Mouse (Mus musculus) c-Kit-negative CD71-positive TER-119-positive erythroid progenitor cells, embryonic 14.5 days (primary cell): ENCODE measurements around the gene Tmem59.

Experiments
- DNase-seq: peaks from one replicate; pipeline ENCODE4 v3.0.0-alpha.2; 2013; ENCODE audit warnings: low read depth, low spot score

The Tmem59 gene

GRCm38 (mm10) chr4:107178182-107178829 is at the start of gene Tmem59:
Gene Tmem59 (plus strand): TSS chr4:107178399.
- peak; percentile 89 for DNase-seq

GRCm38 (mm10) chr4:107129373-107129772 is 48.8 kb upstream of the Tmem59 start:
- no peak for DNase-seq

GRCm38 (mm10) chr4:107130534-107130933 is 47.7 kb upstream of the Tmem59 start:
- no peak for DNase-seq

GRCm38 (mm10) chr4:107134891-107135290 is 43.3 kb upstream of the Tmem59 start:
- DNase-seq, result no peak

GRCm38 (mm10) chr4:107135663-107136062 is 42.5 kb upstream of the Tmem59 start:
- DNase-seq, result no peak

- no peak for DNase-seq
Measured at GRCm38 (mm10) chr4:107136531-107136930, 41.7 kb upstream of the Tmem59 start.

- no peak for DNase-seq
Measured at GRCm38 (mm10) chr4:107138948-107139835, 39.0 kb upstream of the Tmem59 start.

GRCm38 (mm10) chr4:107139836-107140631 is 38.2 kb upstream of the Tmem59 start:
- DNase-seq, result no peak

- no peak for DNase-seq
Measured at GRCm38 (mm10) chr4:107143511-107143910, 34.7 kb upstream of the Tmem59 start.

GRCm38 (mm10) chr4:107150991-107151390 is 27.2 kb upstream of the Tmem59 start:
- DNase-seq, result no peak

- DNase-seq, result no peak
Measured at GRCm38 (mm10) chr4:107152571-107152970, 25.6 kb upstream of the Tmem59 start.

GRCm38 (mm10) chr4:107156983-107157401 is 21.2 kb upstream of the Tmem59 start:
- DNase-seq, result no peak

GRCm38 (mm10) chr4:107159166-107159773 is 18.9 kb upstream of the Tmem59 start:
- DNase-seq, result no peak

GRCm38 (mm10) chr4:107160181-107160580 is 18.0 kb upstream of the Tmem59 start:
- DNase-seq, result no peak

- no peak for DNase-seq
Measured at GRCm38 (mm10) chr4:107163341-107163740, 14.9 kb upstream of the Tmem59 start.

GRCm38 (mm10) chr4:107163756-107164587 is 14.2 kb upstream of the Tmem59 start:
- DNase-seq, result peak; percentile 63

- DNase-seq, result no peak
Measured at GRCm38 (mm10) chr4:107166700-107167099, 11.5 kb upstream of the Tmem59 start.

- DNase-seq, result no peak
Measured at GRCm38 (mm10) chr4:107167798-107168197, 10.4 kb upstream of the Tmem59 start.

- no peak for DNase-seq
Measured at GRCm38 (mm10) chr4:107177506-107177905, 693 bp upstream of the Tmem59 start.

- no peak for DNase-seq
Measured at GRCm38 (mm10) chr4:107178830-107179490, 761 bp downstream of the Tmem59 start, which contains the start of gene Tceanc2. Gene Tceanc2 (minus strand): TSS chr4:107179116.
